Mouse (Mus musculus) neutrophil, adult 83 days (primary cell): ENCODE results near the gene AV320801. TPM values are rescaled to one million over a fixed set of nuclear protein-coding genes. Genes with fewer than 3 reads are reported as not detected.

Source experiments
- total RNA-seq, 2 experiments: library from RNA; stranded (reverse); gene quantifications; one replicate each; pipeline ENCODE4 v1.2.4; 2023

Gene AV320801
- not detected for total RNA-seq

DNA sequence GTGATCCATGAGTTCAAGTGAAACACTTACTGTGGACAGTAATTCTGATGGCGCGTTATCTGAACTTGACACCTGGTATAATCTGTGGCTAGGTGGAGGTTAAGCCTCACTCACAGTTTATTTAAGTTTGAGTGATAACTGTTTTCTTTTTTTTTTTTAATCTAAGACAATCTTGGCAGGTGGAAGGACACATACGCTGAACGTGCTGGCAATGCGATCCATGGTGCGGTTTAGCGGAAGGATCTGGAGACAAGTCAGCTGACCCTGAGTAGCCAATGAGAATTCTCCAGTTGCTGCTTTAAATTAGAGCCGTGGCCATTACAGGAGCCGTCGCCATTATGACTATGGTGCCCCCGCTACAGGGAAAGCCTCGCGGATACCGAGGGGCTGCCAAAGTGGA is at the start of gene AV320801:
Gene AV320801 (plus strand): TSS at position 301 of the 400 bp plus-strand sequence.

Other genes with a start within 250 kb of the AV320801 start
- not detected for gene Pramel3, start 192.3 kb upstream of the AV320801 start, total RNA-seq
- gene Gm5128, start 121.3 kb upstream of the AV320801 start, total RNA-seq, result not detected
- gene Gm7903, start 60.8 kb upstream of the AV320801 start, total RNA-seq, result not detected
- gene Nxf7, start 104.2 kb downstream of the AV320801 start, total RNA-seq, result not detected
- not detected for gene Prame, start 133.1 kb downstream of the AV320801 start, total RNA-seq
- gene Tcp11x2, start 199.2 kb downstream of the AV320801 start, total RNA-seq, result 1 to 10 TPM in 1 of 2 experiments, not detected in 1; 2.3 TPM
- not detected for gene Tmsb15a, start 230.7 kb downstream of the AV320801 start, total RNA-seq
- gene Armcx5, start 248.1 kb downstream of the AV320801 start, total RNA-seq, result 10 to 100 TPM; 11.7 to 13.6 TPM
- 10 to 100 TPM; 15.8 to 16.1 TPM for gene Gprasp1, start 248.1 kb downstream of the AV320801 start, total RNA-seq